Mouse (Mus musculus) myocyte (in vitro differentiated cells): ENCODE results near the gene Rps27a. TPM values are rescaled to one million over a fixed set of nuclear protein-coding genes. Genes with fewer than 3 reads are reported as not detected.

Source experiments
- H3K27me3 ChIP-seq: one replicate; pipeline ENCODE4 v1.6.1; 2011; ENCODE audit not compliant: control insufficient read depth, insufficient read depth, insufficient read length
- H3K36me3 ChIP-seq: one replicate; pipeline ENCODE4 v1.6.1; 2011; ENCODE audit not compliant: control insufficient read depth, insufficient read depth
- H3K4me2 ChIP-seq: one replicate; pipeline ENCODE4 v1.6.1; 2011; ENCODE audit warnings: low read depth, control low read depth
- H3K4me3 ChIP-seq: one replicate; pipeline ENCODE4 v1.5.1; 2011; ENCODE audit warnings: mild to moderate bottlenecking, control low read depth, moderate library complexity
- H3K79me2 ChIP-seq: one replicate; pipeline ENCODE4 v1.6.1; 2011; ENCODE audit not compliant: control insufficient read depth, insufficient read depth
- H3ac ChIP-seq: one replicate; pipeline ENCODE4 v1.6.1; 2011; ENCODE audit not compliant: control insufficient read depth, insufficient read length
- CEBPB ChIP-seq: IDR thresholded peaks from 2 replicates; pipeline ENCODE4 v1.6.1; 2011; ENCODE audit warnings: mild to moderate bottlenecking, moderate library complexity; ENCODE audit not compliant: poor library complexity, insufficient read depth, severe bottlenecking
- E2F4 ChIP-seq: IDR thresholded peaks from one replicate; pipeline ENCODE4 v1.6.1; 2011; ENCODE audit warnings: mild to moderate bottlenecking, control low read depth, moderate library complexity; ENCODE audit not compliant: insufficient read depth
- MAX ChIP-seq: IDR thresholded peaks from one replicate; pipeline ENCODE4 v1.6.1; 2011; ENCODE audit warnings: low read depth, mild to moderate bottlenecking, control low read depth
- MYOD1 ChIP-seq, 3 experiments: IDR thresholded peaks; one replicate each; pipeline ENCODE4 v1.6.1; 2011; ENCODE audit warnings: control low read depth in 2 of 3, low read depth in 2 of 3, mild to moderate bottlenecking in 2 of 3, moderate library complexity in 1 of 3; ENCODE audit not compliant: insufficient read length in 2 of 3, control insufficient read depth in 1 of 3
- MYOG ChIP-seq, 3 experiments: IDR thresholded peaks; one replicate each; pipeline ENCODE4 v1.6.1; 2011; ENCODE audit warnings: control low read depth in 2 of 3, low read depth in 2 of 3, mild to moderate bottlenecking in 2 of 3; ENCODE audit not compliant: insufficient read length in 2 of 3, control insufficient read depth in 1 of 3, insufficient read depth in 1 of 3
- POLR2A ChIP-seq: IDR thresholded peaks from one replicate; pipeline ENCODE4 v1.6.1; 2011; ENCODE audit warnings: low read depth, mild to moderate bottlenecking, control low read depth, moderate library complexity; ENCODE audit not compliant: insufficient read length
- POLR2AphosphoS2 ChIP-seq: IDR thresholded peaks from one replicate; pipeline ENCODE4 v1.6.1; 2011; ENCODE audit warnings: low read depth, control low read depth; ENCODE audit not compliant: insufficient read length
- REST ChIP-seq: IDR thresholded peaks from one replicate; pipeline ENCODE4 v1.6.1; 2011; ENCODE audit warnings: mild to moderate bottlenecking, control low read depth, moderate library complexity; ENCODE audit not compliant: insufficient read depth, insufficient read length
- SRF ChIP-seq: IDR thresholded peaks from one replicate; pipeline ENCODE4 v1.6.1; 2011; ENCODE audit warnings: low read depth; ENCODE audit not compliant: control insufficient read depth, insufficient read length
- TCF12 ChIP-seq: IDR thresholded peaks from one replicate; pipeline ENCODE4 v1.6.1; 2011; ENCODE audit warnings: mild to moderate bottlenecking, control low read depth; ENCODE audit not compliant: poor library complexity, insufficient read depth, severe bottlenecking
- TCF3 ChIP-seq: IDR thresholded peaks from one replicate; pipeline ENCODE4 v1.6.1; 2011; ENCODE audit warnings: low read depth, control low read depth; ENCODE audit not compliant: insufficient read length
- USF1 ChIP-seq: IDR thresholded peaks from one replicate; pipeline ENCODE4 v1.6.1; 2011; ENCODE audit warnings: low read depth, mild to moderate bottlenecking, control low read depth, moderate library complexity
- polyA plus RNA-seq: library from polyadenylated mRNA; unstranded; fragments of >200 nt; fragmentation: generic; extraction: Trizol; gene quantifications from one replicate; pipeline ENCODE4 v1.2.1, GENCODE M21; 2012; ENCODE audit warnings: missing spikeins

Gene Rps27a
- polyA plus RNA-seq, 1 experiment, result 1,894 TPM

GRCm38 (mm10) chr11:29571536-29571935 lies 23.6 kb upstream of the Rps27a start:
- Histone ChIP-seq H3K79me2 (no peaks in the 10 kb centered on the region), H3K4me3 (no peak overlapping the region), H3K4me2 (no peak overlapping the region), H3K36me3 (no peaks in the 10 kb centered on the region), H3ac (no peak overlapping the region), H3K27me3 (no peaks in the 10 kb centered on the region)
- TF ChIP-seq POLR2AphosphoS2, result no peak

GRCm38 (mm10) chr11:29563406-29563805 lies 15.5 kb upstream of the Rps27a start:
- Histone ChIP-seq H3K36me3 (no peaks in the 10 kb centered on the region), H3K27me3 (no peaks in the 10 kb centered on the region), H3K79me2 (no peaks in the 10 kb centered on the region), H3K4me3 (no peak overlapping the region), H3ac (no peak overlapping the region), H3K4me2 (no peak overlapping the region)
- no peak for TF ChIP-seq E2F4
- TF ChIP-seq MYOG (IDR thresholded peaks at IDR 0.05; ENCODE audit: control insufficient read depth in 1 of 3, insufficient read depth in 1 of 3, insufficient read length in 2 of 3, low read depth in 2 of 3), result no peak
- TF ChIP-seq MYOD1 (IDR thresholded peaks at IDR 0.05; ENCODE audit: control insufficient read depth in 1 of 3, insufficient read length in 2 of 3, low read depth in 2 of 3), result no peak
- TF ChIP-seq POLR2A, result no peak
- TF ChIP-seq TCF3, result no peak
- no peak for TF ChIP-seq MAX

- no peak overlapping the region for H3K4me2 ChIP-seq
- H3K27me3 ChIP-seq, result no peaks in the 10 kb centered on the region
- TF ChIP-seq SRF (no peak), MYOG (IDR thresholded peaks at IDR 0.05; ENCODE audit: control insufficient read depth in 1 of 3, insufficient read depth in 1 of 3, insufficient read length in 2 of 3, low read depth in 2 of 3) (no peak)
- H3K79me2 ChIP-seq, result no peaks in the 10 kb centered on the region
- H3K4me3 ChIP-seq, result no peak overlapping the region
- H3ac ChIP-seq, result no peak overlapping the region
- H3K36me3 ChIP-seq, result no peaks in the 10 kb centered on the region
Measured at GRCm38 (mm10) chr11:29560990-29561389, 13.1 kb upstream of the Rps27a start.

- no peak overlapping the region for H3ac ChIP-seq
- TF ChIP-seq MAX (no peak), MYOD1 (IDR thresholded peaks at IDR 0.05; ENCODE audit: control insufficient read depth in 1 of 3, insufficient read length in 2 of 3, low read depth in 2 of 3) (no peak), USF1 (no peak), POLR2A (no peak), REST (no peak), CEBPB (no peak), SRF (no peak)
- H3K4me3 ChIP-seq, result no peak overlapping the region
- no peaks in the 10 kb centered on the region for H3K36me3 ChIP-seq
- H3K27me3 ChIP-seq, result no peaks in the 10 kb centered on the region
- H3K4me2 ChIP-seq, result no peak overlapping the region
- H3K79me2 ChIP-seq, result no peaks in the 10 kb centered on the region
Measured at GRCm38 (mm10) chr11:29560452-29560851, 12.5 kb upstream of the Rps27a start.

GRCm38 (mm10) chr11:29549425-29549778 lies 1.5 kb upstream of the Rps27a start:
- H3K27me3 ChIP-seq, result no peaks in the 10 kb centered on the region
- no peak overlapping the region for H3ac ChIP-seq
- peaks cover 23% of the 10 kb centered on the region for H3K79me2 ChIP-seq
- H3K4me2 ChIP-seq, result no peak overlapping the region
- TF ChIP-seq REST (no peak), E2F4 (no peak), MYOD1 (IDR thresholded peaks at IDR 0.05; ENCODE audit: control insufficient read depth in 1 of 3, insufficient read length in 2 of 3, low read depth in 2 of 3) (no peak), TCF12 (no peak), TCF3 (no peak), POLR2A (no peak)
- no peak overlapping the region for H3K4me3 ChIP-seq
- peaks cover 13% of the 10 kb centered on the region for H3K36me3 ChIP-seq

GRCm38 (mm10) chr11:29548504-29549424 lies 855 bp upstream of the Rps27a start:
- Histone ChIP-seq H3K79me2 (peaks cover 23% of the 10 kb centered on the region), H3ac (no peak overlapping the region), H3K36me3 (peaks cover 20% of the 10 kb centered on the region), H3K4me2 (peak overlapping the region; percentile 95), H3K27me3 (no peaks in the 10 kb centered on the region), H3K4me3 (peak overlapping the region; percentile 94)
- no peak for TF ChIP-seq TCF3
- no peak for TF ChIP-seq REST
- no peak for TF ChIP-seq CEBPB
- TF ChIP-seq E2F4, result no peak
- TF ChIP-seq USF1, result no peak
- no peak for TF ChIP-seq MYOD1 (IDR thresholded peaks at IDR 0.05; ENCODE audit: control insufficient read depth in 1 of 3, insufficient read length in 2 of 3, low read depth in 2 of 3)
- TF ChIP-seq MYOG (IDR thresholded peaks at IDR 0.05; ENCODE audit: control insufficient read depth in 1 of 3, insufficient read depth in 1 of 3, insufficient read length in 2 of 3, low read depth in 2 of 3), result no peak
- TF ChIP-seq MAX, result no peak
- TF ChIP-seq POLR2A, result no peak
- no peak for TF ChIP-seq POLR2AphosphoS2
- TF ChIP-seq SRF, result no peak
- no peak for TF ChIP-seq TCF12
